Mouse (Mus musculus) layer of hippocampus, postnatal 14 days (tissue): ENCODE measurements around the gene Ankrd13d. TPM values are rescaled to one million over a fixed set of nuclear protein-coding genes. Genes with fewer than 3 reads are reported as not detected.
A peak's percentile ranks its signal among the peaks of the same experiment; 100 is the strongest.
"Not testable (repeated sequence)": the region's sequence is repeated elsewhere in the genome, so short reads cannot be mapped to it uniquely, and the experiment has no call there.

Source experiments
- DNase-seq, 2 experiments: peaks; one replicate each; pipeline ENCODE4 v3.0.0; 2021 to 2022; ENCODE audit warnings: low spot score in 2 of 2, mixed read lengths in 1 of 2
- total RNA-seq, 2 experiments: library from RNA; stranded (reverse); gene quantifications; 2 replicates each; pipeline ENCODE4 v1.2.3; 2021

Ankrd13d gene
- total RNA-seq, 2 experiments from 2014 or later: 70.3 to 81.8 TPM

DNA sequence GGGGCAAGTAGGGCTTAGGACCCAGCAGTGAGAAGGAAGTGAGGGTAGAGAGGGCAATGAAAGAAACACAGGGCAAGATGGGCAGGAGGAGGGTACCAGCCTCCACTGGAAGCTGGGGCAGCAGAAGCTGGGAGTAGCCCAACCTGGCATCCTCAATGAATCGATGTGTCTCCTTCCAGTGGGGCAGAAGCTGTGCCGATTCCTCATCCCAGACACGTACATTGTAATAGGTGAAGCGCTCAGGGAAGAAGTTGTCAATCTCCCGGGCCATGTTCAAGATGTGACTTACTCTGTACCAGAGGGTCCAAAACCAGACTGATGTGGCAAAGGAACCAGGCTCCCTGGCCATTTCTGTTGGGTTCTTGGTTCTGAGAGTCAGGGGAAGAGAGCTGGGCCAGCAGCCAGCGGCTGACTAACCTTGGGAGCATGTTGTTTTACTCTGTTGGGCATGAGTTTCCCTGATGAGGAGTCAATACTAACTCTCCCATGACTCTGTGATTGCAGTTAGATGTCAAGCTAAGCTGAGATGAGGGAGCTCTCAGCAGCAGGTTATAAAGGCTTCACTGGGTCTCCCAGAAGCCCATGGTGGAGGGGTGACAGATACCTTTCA, 18.7 kb downstream of the Ankrd13d start:
- no peak for DNase-seq

DNA sequence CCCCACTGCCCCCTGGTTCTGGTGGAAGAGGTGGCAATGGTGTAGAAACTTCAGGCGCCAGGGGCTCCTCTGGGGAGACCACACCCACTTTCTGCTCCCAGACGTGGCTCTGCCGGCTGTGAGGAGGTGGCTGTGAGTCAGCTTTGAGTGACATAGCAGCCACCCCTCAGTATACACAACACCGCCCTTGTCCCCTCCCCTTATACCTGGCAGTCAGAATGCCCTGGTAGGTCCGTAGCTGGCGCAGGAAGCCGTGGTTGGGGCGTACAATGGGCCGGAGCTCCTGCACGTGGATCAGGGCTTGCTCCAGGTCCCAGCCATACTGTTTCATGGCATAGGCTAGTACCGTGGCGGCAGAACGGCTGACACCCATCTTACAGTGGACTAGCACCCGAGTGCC, 19.2 kb downstream of the Ankrd13d start:
- no peak for DNase-seq

DNA sequence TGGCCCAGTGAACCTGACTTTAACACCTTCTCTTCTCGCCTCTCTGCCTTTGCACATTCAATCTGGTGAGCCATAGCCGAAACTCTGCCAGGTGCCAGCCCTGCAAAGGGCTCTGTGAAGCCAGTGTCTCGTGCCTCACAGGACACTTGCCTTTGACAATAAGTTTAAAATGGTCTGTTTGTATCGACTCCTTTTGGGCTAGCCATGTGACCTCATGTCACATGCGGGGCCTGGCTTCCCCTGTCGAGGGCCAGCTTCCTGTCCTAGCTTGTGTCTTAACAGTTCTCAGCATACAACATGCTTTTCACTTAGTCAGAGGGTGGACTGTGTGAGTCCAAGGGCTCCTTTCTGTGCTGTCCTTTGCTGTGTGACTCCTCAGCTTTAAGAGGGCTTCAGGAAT, 20.2 kb downstream of the Ankrd13d start:
- no peak for DNase-seq

DNA sequence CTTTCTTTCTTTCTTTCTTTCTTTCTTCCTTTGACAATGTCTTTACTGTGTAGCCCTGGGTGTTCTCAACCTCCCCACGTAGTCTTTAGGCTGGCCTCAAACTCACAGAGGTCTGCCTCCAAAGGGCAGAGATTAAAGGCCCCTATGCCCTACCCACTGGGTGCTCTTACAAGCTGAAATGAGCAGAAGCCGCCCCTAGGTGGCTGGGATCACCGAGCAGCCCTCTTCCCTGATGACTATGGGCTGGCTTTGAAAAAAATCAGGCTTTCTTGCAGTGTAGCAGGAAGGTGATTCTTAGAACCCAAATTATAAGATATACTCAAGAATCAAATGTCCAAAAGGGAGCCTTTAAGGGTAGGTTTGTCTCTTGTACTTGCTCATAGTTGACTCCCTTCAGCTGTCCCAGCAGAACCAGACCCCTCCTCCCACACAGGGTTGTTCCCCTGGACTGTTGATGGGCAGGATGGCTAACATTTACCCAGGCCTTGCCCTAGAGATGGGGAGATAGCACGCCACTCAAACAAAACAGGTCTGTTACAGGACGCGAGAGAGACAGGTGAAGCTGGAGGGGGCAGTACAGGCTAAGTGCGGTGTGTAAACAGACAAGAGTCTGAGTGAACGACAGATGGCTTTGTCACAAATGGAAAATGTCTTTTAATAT, 21.8 kb downstream of the Ankrd13d start:
- DNase-seq: no peak

DNA sequence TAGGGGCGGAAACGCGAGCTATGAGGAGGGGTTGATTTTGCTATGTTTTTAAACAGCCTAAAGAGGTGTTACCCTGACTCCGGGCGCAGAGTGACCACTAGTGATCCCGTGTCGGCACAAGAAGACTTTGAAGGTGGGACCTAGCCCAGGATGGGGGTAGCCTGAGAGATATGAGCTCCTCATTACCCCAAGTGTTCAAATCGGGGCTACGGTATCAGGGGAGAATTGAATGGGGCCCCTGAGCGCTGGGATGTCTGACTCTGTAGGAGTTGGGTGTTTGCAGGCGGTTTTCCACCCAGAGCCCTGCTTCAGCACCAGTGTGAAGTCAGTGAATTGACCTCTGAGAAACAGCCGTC, 25.1 kb downstream of the Ankrd13d start:
- no peak for DNase-seq

DNA sequence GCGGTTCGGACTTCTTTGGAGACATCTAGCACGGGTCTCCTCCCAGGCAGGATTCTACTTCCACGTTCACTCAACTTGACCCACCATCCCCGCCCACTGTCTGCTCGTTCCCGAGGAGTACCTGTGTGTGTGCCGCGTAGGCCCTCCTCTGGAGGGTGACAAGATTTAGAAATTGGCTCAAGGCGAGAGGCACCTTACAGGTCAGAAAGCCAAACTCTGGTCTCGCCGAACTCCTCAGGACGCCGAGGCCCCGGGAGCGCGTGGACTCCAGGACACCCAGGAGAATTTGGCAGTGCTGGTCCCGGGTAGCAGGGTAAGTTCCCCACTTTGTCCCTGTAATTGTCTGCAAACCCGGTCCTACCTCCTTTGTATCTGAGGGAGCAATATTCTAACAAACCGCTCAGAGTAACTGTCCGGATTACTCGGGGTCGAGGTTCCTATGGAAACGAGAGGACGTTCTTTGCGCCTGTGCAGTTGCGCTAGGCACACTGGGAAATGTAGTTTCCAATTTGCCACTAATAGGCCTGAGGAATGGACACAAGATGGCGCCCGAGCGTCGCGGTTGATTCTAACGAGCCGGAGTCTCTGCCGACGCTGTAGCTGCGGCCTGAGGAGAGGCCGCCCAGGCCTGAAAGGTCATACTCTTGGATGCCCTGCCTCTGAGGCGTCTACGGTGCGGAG, 25.6 kb downstream of the Ankrd13d start:
- peak; percentile 90 to 97 for DNase-seq

DNA sequence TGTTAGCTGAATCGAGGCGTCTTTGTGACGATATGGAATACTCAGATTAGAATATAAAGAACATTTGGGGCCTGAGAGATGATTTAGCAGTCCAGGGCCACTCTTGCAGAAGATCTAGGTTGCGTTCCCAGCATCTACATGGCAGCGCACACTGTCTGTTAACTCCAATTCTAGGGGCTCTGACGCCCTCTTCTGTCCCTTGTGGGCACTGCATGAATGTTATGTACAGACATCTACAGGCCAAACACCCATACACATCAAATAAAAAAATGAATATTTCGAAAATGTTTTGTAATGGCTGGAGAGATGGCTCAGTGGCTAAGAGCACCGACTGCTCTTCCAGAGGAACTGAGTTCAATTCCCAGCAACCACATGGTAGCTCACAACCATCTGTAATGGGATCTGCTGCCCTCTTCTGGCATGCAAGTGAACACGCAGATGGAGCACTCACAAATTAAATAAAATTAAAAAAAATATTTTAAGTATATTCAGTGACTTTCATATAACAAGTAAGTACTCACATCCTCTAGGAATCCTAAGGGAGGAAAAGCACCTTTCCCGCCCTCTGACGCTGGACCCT, 27.3 kb downstream of the Ankrd13d start:
- DNase-seq: no peak

DNA sequence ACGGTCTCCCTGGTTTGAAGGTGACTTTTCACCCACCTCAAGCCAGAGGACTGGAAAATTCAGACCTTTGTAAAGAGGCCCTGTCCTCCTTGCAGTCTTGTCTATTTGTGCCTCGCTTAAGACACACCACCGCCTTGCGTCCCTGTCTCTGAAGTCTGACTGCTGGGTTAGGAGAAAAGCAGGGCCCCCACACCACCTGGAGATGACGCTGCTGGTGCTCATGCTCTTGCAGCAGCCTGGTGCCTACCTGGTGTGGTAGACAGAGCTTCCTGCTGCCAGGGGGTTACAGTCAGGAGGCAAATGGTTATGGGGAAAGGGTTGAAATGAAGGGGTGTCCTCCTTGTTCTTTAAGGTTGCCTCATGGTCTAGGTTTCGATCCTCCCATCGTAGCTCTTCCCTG, 28.7 kb downstream of the Ankrd13d start:
- no peak for DNase-seq

DNA sequence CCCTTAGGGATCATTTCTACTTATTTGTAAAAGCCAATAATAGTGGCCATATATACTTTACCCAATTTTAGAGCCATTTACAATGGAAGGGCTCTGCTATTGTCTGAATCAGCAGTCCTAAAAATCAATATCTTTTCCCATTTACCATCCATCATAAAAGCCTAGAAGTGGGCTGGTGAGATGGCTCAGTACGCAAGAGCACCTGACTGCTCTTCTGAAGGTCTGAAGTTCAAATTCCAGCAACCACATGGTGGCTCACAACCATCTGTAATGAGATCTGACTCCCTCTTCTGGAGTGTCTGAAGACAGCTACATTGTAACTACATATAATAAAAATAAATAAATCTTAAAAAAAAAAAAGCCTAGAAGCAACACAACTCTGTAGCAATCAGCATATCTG, 34.3 kb downstream of the Ankrd13d start:
- DNase-seq: not testable (repeated sequence)

DNA sequence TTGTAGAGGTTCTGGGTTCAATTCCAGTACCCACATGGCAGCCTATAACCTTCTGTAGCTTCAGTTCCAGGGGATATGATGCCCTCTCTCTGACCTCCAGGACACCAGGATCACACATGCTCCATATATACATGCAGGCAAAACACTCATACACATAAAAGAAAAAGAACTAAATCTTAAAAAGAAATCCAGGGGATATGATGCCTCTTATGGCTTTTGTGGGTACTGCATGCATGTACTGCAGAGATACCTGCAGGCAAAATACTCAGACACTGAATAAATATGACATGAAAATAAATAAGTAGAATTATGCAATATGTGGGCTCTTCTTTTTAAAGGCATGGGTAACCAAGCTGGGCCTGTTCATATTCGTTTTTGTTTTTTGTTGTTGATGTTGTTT, 35.9 kb downstream of the Ankrd13d start:
- no peak for DNase-seq

DNA sequence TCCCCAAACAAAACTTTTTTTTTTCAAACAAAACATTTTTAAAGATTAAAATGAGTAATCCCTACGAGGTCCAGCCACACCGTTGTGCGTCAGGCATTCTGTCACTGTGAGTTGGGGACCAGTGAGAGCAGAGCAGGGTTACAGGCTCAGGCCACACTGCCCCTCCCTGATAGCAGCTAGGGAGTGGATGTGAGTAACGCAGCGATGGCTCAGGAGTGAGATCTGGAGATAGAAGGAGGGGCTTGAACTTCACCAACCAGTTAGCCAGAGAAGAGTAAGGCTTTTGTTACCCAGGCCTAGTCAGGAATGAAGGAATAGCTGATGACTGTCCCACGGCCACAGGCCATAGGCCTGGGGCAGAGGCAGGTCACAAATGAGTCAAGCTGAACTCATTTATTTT, 38.2 kb downstream of the Ankrd13d start:
- no peak for DNase-seq

DNA sequence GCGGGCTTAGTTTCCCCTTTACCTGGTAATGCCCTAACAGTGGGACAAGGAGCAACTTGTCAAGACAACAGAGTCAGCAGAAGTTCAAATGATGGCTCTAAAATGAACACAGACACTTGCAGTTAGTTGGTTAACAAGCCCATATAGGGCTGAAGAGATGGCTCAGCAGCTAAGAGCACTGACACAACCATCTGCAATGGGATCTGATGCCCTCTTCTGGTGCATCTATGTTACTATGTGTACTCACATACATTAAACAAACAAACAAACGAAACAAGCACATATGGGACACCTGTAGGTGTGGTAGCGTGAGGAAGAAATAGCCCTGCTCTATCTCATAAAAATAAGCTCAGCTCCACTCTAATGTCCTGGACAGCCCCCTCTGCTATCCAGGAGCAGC, 40.5 kb downstream of the Ankrd13d start:
- DNase-seq: no peak

DNA sequence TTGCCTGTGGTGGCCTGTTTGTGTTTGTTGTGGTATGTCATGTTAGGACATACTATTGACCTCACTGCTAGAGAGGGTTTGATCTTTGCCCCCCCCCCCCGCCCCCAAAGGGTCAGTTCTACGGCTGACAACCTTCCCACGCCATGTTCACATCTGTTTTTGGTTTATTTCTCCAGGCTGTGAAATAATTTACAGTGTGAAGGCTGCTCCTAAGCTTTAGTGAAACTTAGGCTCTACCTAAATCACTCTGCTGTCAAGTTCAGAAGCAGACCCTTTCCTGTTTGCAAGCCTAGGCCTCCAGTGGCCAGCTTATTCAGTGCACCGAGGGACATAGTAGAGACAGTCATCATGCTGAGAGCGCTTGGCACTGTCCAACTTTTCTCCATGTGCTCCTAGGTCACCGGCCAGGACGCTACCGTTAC, 42.7 kb downstream of the Ankrd13d start:
- no peak for DNase-seq

DNA sequence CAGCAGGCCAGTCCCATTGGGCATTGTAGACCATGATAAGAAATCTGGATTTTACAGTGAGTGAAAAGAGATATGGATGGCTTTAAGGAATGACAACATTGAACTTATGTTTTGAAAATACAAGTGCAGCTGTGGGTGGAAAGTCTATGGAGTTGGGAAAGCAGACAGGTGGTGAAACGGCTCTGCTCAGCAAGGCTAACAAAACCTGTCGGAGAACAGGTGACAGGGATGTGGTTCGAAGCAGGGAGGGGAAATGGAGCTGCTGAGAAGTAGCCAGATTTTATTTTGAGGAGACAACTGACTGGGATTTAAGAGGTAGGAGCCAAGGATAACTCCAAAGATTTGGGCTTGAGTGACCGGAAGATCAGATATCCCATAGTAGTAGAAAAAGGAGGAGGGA, 48.4 kb downstream of the Ankrd13d start:
- DNase-seq: no peak

DNA sequence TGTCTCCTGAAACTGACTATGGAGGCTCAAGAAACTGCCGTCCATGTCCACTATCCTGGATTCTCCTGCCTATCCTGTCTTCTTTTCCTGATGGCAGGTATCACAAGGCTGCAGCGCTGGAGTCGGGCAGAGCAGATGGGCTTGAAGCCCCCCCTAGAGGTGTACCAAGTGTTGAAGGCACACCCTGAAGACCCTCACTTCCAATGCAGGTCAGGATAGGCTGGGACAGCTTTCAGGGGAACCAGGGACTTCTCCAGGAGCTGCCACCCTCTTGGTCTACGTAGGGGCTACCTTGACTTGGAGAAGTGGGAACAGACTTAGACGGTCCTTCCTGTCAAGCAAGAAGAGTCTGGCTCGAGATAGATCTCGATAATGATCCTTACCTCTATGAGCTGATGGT, 50.3 kb downstream of the Ankrd13d start:
- no peak for DNase-seq

DNA sequence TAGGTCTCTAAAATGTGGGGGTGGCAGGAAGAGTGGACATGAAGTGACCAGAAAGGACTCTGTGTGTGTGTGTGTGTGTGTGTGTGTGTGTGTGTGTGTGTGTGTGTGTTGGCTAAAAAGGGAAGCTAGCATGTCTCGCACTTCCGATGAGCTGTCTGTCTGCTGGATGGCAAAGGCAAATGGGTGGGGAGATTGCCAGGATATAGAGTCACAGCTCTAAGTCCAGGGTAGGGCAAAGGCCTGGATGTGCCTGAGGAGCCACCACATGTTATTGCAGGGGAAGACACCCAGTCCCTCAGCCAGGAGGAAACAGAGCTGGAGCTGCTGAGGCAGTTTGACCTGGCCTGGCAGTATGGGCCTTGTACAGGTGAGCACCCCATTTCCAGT, 50.8 kb downstream of the Ankrd13d start:
- no peak for DNase-seq

DNA sequence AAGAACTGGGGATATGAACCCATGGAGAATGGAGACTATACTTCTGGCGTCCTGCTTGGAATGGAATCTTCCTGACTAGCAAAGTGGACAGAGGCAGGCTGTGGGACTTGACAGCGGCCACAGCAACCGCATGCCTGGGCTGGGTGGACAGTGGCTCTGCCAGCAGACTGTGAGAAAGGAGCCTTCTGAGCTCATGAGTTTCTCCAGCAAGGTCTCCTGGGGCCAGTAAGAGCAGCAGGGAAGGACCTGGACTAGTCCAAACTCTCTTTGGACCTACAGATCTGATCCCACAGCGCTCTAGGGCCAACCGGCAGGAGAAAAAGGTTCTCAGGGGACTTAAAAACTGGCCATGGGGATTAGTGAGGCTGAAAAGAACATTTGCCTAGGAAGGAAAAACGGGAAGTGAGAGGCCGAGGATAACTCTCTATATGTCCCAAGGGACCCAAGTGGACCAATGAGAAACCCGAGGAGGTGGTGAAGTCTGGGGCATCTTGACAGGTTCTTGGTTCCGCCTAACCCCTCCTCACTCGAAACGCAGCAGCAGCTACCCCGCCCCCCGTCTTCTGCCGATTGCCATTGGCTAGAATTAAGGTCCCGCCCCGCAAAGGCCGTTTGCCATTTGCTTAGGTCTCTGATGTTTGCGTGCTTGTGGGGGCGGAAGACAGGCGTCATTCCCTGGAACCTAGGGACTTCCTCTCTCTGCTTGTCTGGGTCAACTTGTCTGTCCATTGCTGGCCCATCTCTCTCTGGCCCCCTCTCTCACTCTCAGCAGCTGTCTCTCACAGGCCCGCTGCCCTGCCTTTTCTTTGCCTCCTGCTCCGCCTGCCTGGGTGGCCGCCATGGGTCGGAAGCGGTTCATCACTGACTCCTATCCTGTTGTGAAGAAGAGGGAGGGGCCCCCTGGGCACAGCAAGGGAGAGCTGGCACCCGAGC, 51.4 kb downstream of the Ankrd13d start, which contains the start of gene Pold4:
TSS of gene Pold4 (plus strand) at position 647 of the 933 bp plus-strand sequence.
- peak; percentile 94 to 97 for DNase-seq

DNA sequence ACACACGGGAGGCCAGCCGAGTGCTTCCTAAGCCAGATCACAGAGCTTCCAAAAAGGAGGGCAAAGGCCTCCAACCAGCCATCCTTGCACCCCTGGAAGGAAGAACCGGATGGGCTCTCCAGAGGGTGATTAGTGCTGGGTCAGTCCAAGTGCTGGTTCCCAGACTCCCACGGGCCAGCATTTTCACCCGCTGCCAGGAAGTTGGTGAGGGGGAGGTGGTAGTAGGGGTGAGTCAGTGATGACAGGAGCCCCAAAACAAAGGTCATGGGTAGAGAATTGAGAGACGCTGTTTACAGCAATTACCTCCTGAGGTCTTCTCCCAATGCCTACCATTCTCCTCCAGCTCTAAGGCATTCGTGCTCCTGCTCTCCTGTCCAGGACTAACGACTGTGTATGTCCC, 52.5 kb downstream of the Ankrd13d start:
- DNase-seq: no peak

DNA sequence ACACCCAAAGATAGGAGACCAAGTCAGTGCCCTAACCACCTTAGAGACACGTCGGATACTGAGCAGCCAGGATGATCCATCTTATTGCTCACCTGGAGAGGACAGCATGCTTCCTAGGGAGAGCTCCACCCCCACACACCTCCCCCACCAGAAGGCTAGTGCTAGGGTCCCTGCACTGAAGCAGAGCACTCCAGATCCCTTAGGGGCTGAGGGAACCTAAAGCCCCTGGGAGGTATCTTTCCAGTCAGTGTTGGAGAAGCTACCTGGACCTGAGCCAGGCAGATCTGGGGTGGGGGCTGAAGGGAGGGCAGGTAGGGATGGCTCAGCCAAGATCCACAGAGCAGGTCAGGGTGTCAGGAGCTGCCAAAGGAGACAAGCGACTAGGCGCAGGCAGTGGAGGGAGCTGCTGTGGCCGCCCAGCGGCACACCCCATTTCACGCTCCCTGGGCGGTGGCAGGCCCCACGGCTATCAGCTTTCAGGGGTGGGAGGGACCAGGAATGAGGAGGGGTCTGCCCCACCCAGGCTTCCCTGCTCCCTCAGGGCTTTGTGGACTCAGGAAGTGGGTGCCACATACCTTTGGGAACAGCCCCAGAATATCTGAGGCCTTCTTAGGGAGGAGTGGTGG, 53.4 kb downstream of the Ankrd13d start:
- DNase-seq: no peak

DNA sequence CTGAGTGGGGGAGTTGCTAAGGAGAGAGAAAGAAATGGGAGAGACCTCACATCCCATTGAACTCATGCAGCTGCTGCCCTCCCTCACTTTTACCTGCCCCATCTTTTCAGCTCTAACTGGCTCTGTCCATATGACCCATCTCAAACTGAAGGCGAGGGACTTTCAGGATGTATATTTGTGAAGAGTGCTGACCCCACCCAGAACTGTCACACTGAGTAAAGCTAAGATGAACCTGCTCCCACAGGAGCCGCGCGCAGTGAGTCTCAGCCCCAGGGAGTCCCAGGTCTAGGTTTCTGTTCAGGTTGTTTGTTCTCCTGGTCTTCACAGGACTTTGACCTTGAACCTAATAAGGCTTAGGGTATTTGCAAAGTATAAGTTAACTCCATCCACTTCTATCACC, 54.0 kb downstream of the Ankrd13d start:
- DNase-seq: no peak
